Mouse (Mus musculus) stomach, embryonic 16.5 days (tissue): ENCODE measurements around the gene Htr2c. TPM values are rescaled to one million over a fixed set of nuclear protein-coding genes. Genes with fewer than 3 reads are reported as not detected.

Experiments used
- ATAC-seq: fragments of 200-750 bp; cut with Nextera tagmentation; 2 replicates; pipeline ENCODE4 v1.8.0; 2017; ENCODE audit warnings: moderate number of reproducible peaks, moderate TSS enrichment; ENCODE audit not compliant: insufficient read depth, low FRiP score
- H3K27ac ChIP-seq: fragments of 300-500 bp; sonication (generic); 2 replicates; pipeline ENCODE4 v1.5.1; 2014; ENCODE audit warnings: low read length
- H3K27me3 ChIP-seq: fragments of 300-500 bp; sonication (generic); 2 replicates; pipeline ENCODE4 v1.6.1; 2014; ENCODE audit warnings: low read length, control low read depth, mixed read lengths; ENCODE audit not compliant: control insufficient read depth, insufficient read depth
- H3K36me3 ChIP-seq: fragments of 300-500 bp; sonication (generic); 2 replicates; pipeline ENCODE4 v1.6.1; 2014; ENCODE audit warnings: low read length; ENCODE audit not compliant: control insufficient read depth, insufficient read depth
- H3K4me1 ChIP-seq: fragments of 300-500 bp; sonication (generic); 2 replicates; pipeline ENCODE4 v1.6.1; 2014; ENCODE audit warnings: low read length, control low read depth, mixed read lengths; ENCODE audit not compliant: control insufficient read depth, insufficient read depth
- H3K4me2 ChIP-seq: fragments of 300-500 bp; sonication (generic); 2 replicates; pipeline ENCODE4 v1.6.1; 2014; ENCODE audit warnings: low read depth, low read length, mixed read lengths
- H3K4me3 ChIP-seq: fragments of 300-500 bp; sonication (generic); replicated peaks from 2 replicates; pipeline ENCODE4 v1.5.1; 2014; ENCODE audit warnings: mild to moderate bottlenecking, low read length
- H3K9ac ChIP-seq: fragments of 300-500 bp; sonication (generic); 2 replicates; pipeline ENCODE4 v1.6.1; 2014; ENCODE audit warnings: low read length
- H3K9me3 ChIP-seq: fragments of 300-500 bp; sonication (generic); replicated peaks from 2 replicates; pipeline ENCODE4 v1.6.1; 2016; ENCODE audit warnings: low read length, control low read depth; ENCODE audit not compliant: control insufficient read depth
- WGBS: fragments of 180-500 bp; shearing (Covaris S2); extraction: QIAGEN DNeasy Blood & Tissue Kit; methylation state at CpG from one replicate; pipeline ENCODE4 v1.1.7; 2014; 5-methylcytosine and 5-hydroxymethylcytosine counted together
- microRNA counts: library from miRNA; unstranded; fragments of <30 nt; microRNA quantifications from one replicate; lab custom pipeline; 2016
- microRNA-seq: library from miRNA; unstranded; fragments of <30 nt; microRNA quantifications from one replicate; pipeline ENCODE4, GENCODE M21; 2016
- polyA plus RNA-seq: library from polyadenylated mRNA; unstranded; fragments of >200 nt; fragmentation: Nextera tagmentation; extraction: Ambion mirVana; gene quantifications from 2 replicates; pipeline ENCODE4 v1.2.1, GENCODE M21; 2015

The Htr2c gene
- polyA plus RNA-seq, 1 experiment from 2014 or later, result not detected

- no peak overlapping the region for H3K27ac ChIP-seq
- H3K9ac ChIP-seq, result no peak overlapping the region
- WGBS, result 20% methylated on average over 3 of the region's 3 CpGs
- H3K4me2 ChIP-seq, result no peak overlapping the region
- no peaks in the 10 kb centered on the region for H3K36me3 ChIP-seq
- ATAC-seq, result no peak
- H3K9me3 ChIP-seq, result no peaks in the 10 kb centered on the region
- no peaks in the 10 kb centered on the region for H3K4me1 ChIP-seq
- no peak overlapping the region for H3K4me3 ChIP-seq
- no peaks in the 10 kb centered on the region for H3K27me3 ChIP-seq
Observed at GRCm38 (mm10) chrX:147055730-147056129, 93.4 kb downstream of the Htr2c start.

- Histone ChIP-seq H3K36me3 (no peaks in the 10 kb centered on the region), H3K9ac (no peak overlapping the region), H3K4me2 (no peak overlapping the region), H3K4me3 (no peak overlapping the region), H3K27ac (no peak overlapping the region), H3K9me3 (no peaks in the 10 kb centered on the region), H3K27me3 (no peaks in the 10 kb centered on the region), H3K4me1 (no peaks in the 10 kb centered on the region)
- no peak for ATAC-seq
Observed at GRCm38 (mm10) chrX:147071622-147072021, 109.3 kb downstream of the Htr2c start.

DNA sequence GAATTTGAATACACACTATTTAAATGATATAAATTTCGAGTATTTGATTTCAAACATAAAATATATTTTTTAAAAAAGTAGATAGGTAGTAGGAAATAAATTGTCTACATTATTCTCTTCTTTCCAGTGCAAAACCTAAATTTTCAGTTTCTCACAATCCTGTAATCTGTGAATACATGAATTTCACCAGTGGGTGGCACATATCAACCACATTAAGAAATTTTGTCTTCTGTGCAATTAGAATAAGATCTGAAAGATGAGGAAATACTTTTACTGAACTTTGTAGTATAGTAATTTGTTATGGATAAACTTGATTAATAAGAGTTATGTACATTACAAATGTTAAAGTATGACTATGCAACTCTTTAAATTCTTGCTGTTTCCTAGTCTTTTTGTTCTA lies 156.8 kb downstream of the Htr2c start:
- WGBS, result 45% methylated on average over 1 of the region's 1 CpGs

DNA sequence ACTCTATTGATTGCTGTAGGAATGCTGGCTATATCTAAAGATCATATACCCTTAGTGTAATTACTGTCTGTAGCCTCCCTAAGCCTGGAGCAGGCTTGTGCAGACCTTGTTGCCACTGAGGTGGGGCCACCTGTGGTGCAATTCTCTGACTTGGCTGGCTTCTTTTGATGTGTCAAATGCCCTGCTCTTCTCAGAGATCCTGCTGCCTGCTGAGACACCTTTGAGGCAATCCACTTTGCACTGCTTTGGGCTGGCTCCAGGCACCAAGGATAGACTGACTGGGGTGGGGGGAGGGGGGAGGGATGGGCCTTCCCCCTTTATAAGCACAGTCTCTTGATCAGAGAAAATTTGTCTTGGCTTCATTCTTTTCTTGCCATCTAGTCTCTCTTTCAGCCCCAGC lies 252.9 kb downstream of the Htr2c start:
- no peaks in the 10 kb centered on the region for H3K36me3 ChIP-seq
- H3K27ac ChIP-seq, result no peak overlapping the region
- H3K9ac ChIP-seq, result no peak overlapping the region
- no peak for ATAC-seq
- no peak overlapping the region for H3K4me3 ChIP-seq
- H3K27me3 ChIP-seq, result no peaks in the 10 kb centered on the region
- no peak overlapping the region for H3K4me2 ChIP-seq
- H3K4me1 ChIP-seq, result no peaks in the 10 kb centered on the region
- no peaks in the 10 kb centered on the region for H3K9me3 ChIP-seq

More for the DNA sequence above, 156.8 kb downstream of the Htr2c start:
- Histone ChIP-seq H3K27me3 (no peaks in the 10 kb centered on the region), H3K4me1 (no peaks in the 10 kb centered on the region), H3K27ac (no peak overlapping the region), H3K4me3 (no peak overlapping the region), H3K9me3 (no peaks in the 10 kb centered on the region), H3K9ac (no peak overlapping the region), H3K4me2 (no peak overlapping the region), H3K36me3 (no peaks in the 10 kb centered on the region)
- no peak for ATAC-seq

- no peak overlapping the region for H3K4me3 ChIP-seq
- no peaks in the 10 kb centered on the region for H3K4me1 ChIP-seq
- H3K27me3 ChIP-seq, result no peaks in the 10 kb centered on the region
- H3K36me3 ChIP-seq, result no peaks in the 10 kb centered on the region
- no peak overlapping the region for H3K9ac ChIP-seq
- no peak overlapping the region for H3K27ac ChIP-seq
- no peak overlapping the region for H3K4me2 ChIP-seq
- H3K9me3 ChIP-seq, result no peaks in the 10 kb centered on the region
- 49% methylated on average over 3 of the region's 3 CpGs for WGBS
- ATAC-seq, result no peak
Observed at GRCm38 (mm10) chrX:147217382-147218013, 255.2 kb downstream of the Htr2c start.

GRCm38 (mm10) chrX:147238806-147239542 lies 276.7 kb downstream of the Htr2c start:
- no peaks in the 10 kb centered on the region for H3K4me1 ChIP-seq
- H3K27ac ChIP-seq, result no peak overlapping the region
- H3K27me3 ChIP-seq, result no peaks in the 10 kb centered on the region
- H3K4me3 ChIP-seq, result no peak overlapping the region
- no peak overlapping the region for H3K4me2 ChIP-seq
- no peak overlapping the region for H3K9ac ChIP-seq
- 63% methylated on average over 2 of the region's 2 CpGs for WGBS
- no peak for ATAC-seq
- no peaks in the 10 kb centered on the region for H3K36me3 ChIP-seq
- no peaks in the 10 kb centered on the region for H3K9me3 ChIP-seq

MicroRNA genes within 50 kb of the gene (microRNA counts, 519-probe panel; counts per million panel counts)
- 1,552 counts per million, percentile 19 among the panel's probes with 10 or more counts for microRNA mmu-miR-448 (lab: Ali Mortazavi, UCI)
- microRNA mmu-miR-764-3p (lab: Ali Mortazavi, UCI), result 1,841 counts per million, percentile 33 among the panel's probes with 10 or more counts
- 2,213 counts per million, percentile 46 among the panel's probes with 10 or more counts for microRNA mmu-miR-764-5p (lab: Ali Mortazavi, UCI)

Small RNAs within 50 kb of the gene (microRNA-seq; reads per million reads assigned to microRNA genes)
- gene Gm22650, result not detected
- gene Gm24627, result not detected
- 2.2 reads per million, percentile 9 among the genes with 10 or more reads in this experiment for gene Mir1264
- 16.2 reads per million, percentile 36 among the genes with 10 or more reads in this experiment for gene Mir1298
- gene Mir1912, result not detected
- gene Mir448, result 1.8 reads per million, percentile 5 among the genes with 10 or more reads in this experiment
- gene Mir764, result not detected
